Mouse (Mus musculus): ENCODE measurements around the gene Fbxw10. TPM values are rescaled to one million over a fixed set of nuclear protein-coding genes. Genes with fewer than 3 reads are reported as not detected.

Gene Fbxw10
- total and polyA plus RNA-seq, 3 experiments: 0.89 to 0.97 TPM; not detected in 1

DNA sequence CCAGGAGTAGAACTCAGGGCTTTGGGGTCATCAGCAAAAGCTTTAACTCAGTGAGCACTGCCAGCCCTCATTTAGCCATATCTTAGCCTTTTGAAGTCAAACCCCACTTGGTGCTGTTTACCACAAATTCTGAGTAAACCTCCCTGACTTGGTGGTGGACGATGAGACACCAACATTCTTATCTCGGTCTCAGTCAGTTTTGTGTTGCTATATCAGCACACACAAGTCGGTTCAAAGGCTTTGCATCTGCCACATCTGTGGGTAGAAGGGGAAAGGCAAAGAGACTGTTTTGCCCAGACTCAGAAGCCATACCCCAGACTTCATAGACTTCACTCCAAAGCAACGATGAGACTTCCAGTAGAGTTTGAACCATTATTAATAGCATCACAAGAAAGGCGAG lies 2.3 kb upstream of the Fbxw10 start:
- DNase-seq: no peak

DNA sequence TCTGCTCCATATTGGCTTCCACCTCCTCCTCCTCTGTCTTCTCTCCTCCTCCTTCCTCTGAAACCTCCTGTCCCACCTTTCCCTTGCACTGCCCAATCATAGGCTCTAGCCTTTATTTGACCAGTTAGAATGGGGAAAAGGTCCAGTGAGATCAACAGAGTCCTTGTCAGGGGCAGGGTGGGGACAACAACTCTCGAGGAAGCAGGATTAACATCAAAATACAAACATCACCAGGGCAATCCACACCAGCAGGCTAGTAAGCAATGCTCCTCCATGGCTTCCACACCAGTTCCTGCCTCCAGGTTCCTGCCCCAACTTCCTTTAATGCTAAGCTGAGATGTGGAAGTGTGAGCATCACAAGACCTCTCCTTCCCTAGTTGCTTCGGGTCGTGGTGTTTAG lies 1.1 kb upstream of the Fbxw10 start:
- no peak for DNase-seq

DNA sequence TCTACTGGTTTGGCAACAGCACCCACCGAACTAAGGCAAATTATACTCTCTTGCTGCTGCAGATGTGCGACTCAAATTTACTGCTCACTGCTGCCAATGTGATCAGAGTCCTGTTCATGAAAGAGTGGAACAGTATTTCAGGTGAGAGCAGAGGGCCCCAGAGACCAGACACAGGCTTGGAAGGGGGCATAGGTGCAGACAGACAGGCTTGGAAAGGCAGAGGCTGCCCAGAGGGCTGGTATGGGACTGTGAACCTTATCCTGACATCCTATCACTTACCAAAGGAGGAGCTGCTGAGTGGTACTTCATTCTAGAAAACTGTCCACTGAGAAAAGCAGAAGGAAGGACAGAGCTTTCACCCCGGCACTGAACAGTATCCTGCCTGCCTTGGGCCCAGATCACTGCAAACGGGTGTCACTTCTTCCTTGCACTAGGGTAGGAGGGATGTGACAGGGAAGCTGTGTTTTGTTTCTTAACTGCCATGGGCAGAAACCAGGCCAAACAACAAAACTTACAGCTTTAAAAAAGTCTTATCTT lies 854 bp downstream of the Fbxw10 start:
- no peak for DNase-seq

DNA sequence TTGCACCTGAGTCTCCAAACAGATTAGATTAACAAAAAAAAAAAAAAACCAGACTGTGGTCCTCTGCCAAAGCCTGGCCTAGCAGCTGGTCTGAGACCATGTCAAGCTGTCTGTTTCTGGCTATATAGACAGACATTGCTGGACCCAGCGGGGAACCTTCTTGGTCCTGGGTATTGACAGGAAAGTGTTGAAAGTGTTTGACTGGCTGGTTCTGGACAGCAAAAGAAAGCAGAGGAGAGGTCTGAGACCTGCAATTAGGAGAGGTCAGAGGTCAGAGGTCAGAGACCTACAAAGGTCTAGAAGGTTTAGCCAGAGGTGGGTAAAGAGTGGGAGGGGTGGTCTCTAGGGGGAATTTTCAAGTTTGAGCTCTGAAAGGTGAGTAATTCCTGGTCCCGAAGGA lies 1.4 kb downstream of the Fbxw10 start:
- DNase-seq: no peak

DNA sequence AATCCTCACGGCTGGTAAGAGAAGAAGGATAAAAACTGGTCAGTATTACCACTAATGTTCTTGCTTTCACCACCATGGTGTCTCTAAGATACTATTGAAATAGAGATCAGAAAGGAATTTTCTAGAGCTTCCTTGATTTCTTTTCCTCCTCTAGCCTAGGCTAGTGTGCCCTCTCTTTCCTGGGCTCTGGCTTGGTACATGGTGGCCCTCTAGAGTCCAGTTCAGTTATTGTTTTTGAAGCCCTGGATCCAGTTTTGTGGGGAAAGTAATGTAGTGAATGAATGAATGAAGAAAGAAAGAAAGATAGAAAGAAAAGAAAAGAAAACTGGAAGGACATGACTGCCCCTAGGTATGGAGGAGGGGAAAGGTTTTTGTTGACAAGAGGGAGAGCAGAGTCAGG lies 4.3 kb downstream of the Fbxw10 start:
- DNase-seq: peak; percentile 52

DNA sequence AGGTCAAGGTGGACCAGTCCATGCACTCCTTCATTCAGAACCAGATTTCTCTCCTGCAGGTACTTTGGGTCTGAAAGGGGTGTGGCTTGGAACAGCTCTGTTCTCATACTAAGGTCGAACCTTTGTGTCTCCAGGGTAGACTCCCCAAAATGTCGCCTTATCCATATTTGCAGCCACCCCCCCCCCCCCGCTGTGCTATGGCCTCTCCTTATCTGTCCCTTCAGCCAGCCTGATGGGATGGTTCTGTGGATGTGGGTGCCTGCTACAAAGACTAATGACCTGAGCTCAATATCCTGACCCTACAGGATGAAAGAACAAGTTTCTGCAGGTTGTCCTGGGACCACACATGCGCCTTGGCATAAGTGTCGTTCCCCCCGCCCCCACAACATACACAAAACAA lies 6.5 kb downstream of the Fbxw10 start:
- DNase-seq: no peak

DNA sequence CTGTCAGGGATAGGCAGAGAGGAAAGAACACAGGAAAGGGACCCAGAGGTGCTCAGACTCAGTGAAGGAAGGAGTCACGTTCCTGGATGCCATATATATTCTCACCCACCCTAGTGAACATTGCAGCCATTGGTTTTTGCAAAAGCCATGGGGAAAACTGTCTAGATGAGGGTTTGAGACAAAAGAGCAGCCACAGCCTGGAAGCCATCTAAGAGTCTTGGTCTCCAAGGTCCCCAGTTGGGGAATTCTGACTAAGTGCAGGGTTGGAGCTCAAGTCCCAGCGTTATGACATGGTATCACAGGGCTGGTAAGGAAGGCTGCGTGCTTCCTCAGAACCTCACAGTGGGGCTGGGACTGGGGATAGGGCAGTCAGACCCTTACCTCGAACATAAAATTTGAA lies 18.7 kb downstream of the Fbxw10 start:
- DNase-seq: peak; percentile 26

DNA sequence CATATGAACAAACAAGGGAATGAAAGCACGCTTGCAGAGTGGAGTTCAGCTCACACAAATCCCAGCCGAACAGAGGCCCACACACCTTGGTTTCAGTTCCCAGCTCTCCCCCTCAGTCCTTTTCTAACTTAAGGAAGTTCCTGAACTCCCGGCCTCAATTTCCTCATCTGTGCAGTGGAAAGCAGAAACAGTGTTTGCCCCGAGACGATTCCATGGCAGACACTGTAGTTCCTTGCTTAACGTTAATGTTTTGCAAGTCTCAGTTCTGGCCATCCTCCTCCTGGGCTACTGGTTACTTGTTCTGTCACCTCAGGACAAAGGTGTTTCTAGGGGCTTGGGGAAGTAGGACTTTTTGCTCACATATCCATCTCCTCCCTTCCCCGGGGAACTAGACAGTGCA lies 19.8 kb downstream of the Fbxw10 start:
- DNase-seq: no peak

DNA sequence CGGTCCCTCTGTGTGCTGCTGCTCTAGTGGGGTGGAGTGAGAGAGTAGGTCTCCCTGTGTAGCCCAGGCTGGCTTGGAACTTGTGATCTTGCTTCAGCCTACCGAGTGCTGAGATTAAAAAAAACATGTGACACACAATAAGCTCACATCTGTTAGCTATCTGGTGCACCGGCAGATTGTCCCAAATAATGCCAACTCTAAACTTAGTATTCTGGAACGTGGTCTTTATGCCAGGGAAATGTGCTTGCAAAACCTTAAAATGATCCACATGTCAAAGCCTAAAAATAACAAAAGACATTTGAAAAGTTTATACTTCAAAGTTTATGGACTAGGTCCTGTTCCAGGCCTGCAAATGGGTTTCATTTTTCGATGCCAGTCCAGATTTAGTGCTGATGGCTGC lies 22.3 kb downstream of the Fbxw10 start:
- DNase-seq: no peak

DNA sequence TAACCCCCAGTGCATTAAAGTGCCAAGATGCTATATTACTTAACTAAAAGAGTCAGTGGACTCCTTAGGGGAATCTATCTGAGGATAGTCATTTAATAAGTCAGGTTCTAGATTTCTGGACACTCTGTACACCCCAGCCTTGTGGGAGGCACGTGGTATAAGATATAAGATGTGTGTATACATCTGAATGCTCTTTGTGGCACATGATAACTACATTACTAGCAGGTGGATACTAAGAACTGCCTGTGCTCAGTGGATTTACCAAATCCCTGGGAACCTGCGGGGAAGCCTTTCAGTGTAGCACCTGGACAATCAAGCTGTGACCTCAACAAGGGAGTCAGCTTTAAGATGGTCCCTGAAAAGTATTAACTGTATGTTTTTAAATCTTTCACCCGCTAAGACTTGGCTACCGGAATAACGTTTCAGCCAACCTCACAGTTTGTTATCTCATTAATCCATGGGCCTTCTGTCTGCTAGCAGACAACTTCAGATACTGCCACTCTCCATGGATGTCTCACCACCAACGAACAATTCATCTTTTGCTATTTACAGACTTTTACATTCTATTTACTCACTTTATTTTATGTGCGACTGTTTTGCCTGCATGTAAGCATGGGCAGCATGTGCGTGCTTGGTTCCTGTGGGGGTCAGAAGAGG lies 23.0 kb downstream of the Fbxw10 start:
- DNase-seq: no peak

DNA sequence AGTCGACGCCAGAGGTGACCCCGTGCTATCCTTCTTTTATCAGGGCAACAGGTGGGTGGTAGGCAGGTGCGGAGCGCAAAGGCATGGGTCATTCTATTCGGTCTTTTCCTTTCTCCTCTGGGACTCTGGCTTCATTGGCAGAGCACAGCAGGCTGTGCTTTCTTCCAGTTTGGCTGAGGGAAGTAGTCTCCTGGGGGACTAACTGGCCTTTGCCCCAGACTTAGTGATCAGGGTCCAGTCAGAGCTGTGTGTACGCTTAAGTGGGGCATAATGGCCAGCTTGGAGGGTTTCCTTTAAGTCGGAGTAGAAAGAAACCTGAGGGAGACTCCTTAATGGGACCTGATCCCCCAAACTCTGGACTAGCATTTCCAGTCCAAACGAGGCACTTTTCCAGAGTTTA lies 26.6 kb downstream of the Fbxw10 start:
- DNase-seq: peak; percentile 28

DNA sequence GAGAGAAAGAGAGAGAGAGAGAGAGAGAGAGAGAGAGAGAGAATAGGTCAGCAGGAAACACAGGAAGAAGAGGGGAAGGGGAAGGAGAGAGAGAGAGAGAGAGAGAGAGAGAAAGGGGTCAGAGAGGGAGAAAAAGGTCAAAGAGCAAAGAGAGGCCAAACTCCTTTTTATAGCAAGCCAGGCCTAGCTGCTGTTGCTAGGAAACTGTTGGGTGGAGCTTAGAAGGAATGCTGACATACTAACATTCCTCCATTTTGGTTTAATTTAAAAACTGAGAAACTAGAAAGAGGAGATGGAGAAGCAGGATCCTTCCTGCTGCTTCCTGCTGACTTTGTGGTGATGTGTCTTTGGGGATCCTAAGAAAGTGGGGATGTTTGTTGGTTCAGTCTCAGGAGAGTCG lies 28.8 kb downstream of the Fbxw10 start:
- DNase-seq: no peak

DNA sequence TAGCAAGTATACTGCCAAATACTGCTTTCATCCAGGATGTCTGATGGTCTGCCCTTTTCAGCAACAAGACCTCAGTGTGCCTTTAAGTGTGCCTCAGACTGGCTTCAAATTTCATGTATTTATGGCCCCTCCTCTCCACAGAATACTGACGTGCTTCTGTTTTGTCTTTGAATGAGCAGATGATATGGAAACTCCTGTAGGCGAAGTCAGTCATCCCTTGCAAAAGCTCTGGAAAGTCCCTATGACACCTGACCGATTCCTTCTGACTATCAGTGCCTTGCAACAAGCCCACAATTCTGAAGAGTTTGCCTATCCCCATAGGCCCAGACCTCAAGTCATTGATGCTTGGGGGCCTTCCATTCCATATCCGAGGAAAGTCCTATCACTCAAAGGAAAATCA lies 29.6 kb downstream of the Fbxw10 start:
- no peak for DNase-seq

DNA sequence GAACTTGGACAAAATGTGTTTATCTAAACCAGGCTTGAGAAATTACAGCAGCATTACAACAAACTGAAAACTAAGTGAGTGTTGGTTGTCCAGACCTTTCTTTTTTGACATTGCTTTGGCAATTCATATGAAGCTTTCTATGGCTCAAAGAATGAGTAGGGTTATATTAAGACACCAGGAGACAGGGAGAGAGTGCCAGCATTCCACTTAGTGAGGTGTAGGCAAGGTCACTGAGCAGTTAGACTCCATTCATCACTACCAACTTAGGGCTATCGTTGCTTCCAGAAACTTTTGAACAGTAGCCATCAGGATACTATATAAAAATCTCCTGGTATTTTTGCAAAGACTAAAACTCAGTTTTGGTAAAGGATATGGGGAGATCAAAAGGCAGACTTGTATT lies 30.5 kb downstream of the Fbxw10 start:
- no peak for DNase-seq

DNA sequence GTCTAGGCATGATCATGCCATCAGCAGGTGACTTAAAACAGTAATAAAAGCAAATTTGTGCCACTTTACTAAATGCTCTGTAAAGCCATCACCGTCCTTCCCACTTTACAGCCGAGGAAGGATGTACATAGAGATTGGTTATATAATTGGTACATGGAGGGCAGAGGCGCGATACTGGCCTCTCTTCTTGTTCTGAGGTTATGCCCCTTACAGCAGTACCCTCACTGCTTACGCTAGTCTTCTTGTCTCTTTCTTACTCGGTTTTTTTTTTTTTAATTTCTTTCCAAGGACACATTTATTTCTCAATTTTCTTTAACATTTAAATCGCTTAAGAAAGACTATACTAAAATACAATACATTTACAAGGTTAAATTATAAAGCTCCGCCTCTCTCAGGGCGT lies 31.9 kb downstream of the Fbxw10 start:
- DNase-seq: no peak

DNA sequence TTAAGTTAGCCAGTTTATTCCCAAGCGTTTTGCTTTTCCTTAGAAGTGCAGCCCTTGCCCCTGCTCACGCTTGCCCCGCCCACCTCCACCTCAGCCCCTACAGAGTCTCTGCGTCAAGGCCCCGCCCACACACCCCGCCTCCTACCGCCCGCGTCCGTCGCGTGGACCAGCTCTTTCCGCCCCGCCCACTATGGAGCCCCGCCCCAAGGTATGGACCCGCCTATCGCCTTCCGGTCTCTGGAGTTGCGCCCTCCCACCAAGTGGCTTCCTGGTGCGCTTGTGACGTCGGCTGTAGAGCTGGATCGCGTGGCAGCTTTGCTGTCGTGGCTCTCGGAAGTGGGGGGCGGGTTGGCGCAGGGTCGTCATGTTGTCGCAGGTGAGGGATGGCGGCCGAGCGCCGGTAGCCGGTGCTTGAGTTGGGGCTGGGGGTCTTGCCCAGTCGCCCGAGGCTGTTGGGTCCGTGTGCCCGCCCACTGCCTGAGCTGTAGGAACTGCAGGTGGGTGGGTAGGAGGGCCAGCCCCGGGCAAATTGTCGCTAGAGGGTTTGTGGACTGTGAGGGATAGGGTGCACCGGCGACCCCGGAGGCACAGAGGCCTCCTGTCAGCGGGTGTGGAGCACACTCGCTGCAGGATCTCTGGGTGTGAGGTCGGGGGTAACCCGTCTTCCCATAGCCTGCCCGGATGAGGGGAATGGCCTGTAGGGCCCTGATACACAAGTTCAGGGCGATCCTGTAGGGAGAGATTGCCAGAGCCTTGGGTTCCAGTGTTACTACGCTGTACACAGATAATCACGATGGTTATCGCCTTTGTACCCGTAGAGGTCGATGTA lies 32.6 kb downstream of the Fbxw10 start, which contains the start of gene Tvp23b:
Gene Tvp23b (plus strand): TSS at position 236 of the 829 bp plus-strand sequence.
- DNase-seq: peak; percentile 99

DNA sequence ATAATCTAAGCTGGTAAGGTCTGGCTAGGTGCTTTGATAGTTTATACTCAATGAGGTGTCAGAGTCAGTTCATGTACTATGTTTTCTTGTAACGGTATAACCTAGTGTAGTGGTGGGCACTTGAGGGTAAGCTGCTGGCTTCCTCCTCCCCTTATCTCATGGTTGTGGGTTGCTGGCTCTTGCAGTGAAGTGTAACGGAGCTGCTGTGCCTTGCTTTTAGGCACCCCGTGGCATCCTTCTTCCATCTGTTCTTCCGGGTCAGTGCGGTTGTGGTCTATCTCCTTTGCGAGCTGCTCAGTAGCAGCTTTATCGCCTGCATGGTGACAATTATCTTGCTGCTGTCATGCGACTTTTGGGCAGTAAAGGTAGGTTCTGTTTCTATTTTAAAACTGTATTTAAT lies 36.5 kb downstream of the Fbxw10 start:
- DNase-seq: no peak

DNA sequence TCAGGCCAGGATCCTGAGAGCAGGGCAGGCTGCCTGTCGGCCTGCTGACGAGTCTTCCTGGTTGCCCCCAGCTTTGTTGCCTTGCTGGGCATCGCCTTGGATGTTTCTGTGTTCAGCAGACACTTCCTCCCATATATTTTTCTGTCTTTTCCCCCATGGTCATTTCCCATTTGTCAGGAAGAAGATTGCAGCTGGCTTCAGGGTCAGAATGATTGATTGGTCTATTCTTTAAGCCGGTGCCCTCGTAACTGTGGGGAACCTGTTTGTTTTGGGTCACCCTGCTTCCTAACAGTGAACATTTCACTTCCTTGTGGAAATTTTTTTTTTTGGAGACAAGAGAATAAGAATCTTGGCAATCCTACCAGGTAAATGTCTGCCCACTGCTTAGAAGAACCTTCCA lies 38.5 kb downstream of the Fbxw10 start:
- peak; percentile 9 for DNase-seq

DNA sequence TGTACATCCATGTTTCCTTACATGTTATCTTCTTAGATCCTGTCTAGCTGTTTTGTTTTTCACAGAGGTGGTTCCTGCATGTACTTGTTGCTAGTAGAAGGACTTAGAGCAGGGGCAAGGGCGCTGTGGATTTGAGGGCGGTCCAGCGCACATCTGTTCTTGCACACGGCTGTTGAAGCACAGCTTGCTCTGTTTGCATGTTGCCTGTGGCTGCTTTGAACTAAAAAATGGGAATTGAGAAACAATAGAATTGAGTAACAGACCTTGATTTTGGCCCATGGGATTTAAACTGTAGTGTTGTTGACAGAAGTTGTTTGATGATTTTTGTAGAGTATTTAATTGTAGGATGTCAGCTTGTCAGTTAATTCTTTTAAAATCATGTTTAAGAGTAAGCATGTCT lies 43.9 kb downstream of the Fbxw10 start:
- DNase-seq: no peak

DNA sequence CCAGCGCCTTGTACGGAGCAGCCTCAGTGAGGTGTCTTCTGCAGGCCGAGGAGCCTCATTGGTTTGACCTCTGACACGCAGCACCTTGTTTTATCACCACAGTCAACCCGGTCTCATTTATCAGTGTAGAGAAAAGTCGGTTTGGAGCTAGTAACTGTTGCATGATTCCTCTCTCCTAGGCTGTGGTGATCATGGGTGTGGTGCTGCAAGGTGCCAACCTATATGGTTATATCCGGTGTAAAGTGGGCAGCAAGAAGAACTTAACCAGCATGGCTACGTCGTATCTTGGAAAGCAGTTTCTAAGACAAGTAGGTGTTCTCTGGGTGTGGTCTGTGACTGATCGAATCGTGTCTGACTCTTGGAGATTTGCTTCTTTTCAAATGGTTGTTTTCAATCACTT lies 44.9 kb downstream of the Fbxw10 start:
- no peak for DNase-seq

DNA sequence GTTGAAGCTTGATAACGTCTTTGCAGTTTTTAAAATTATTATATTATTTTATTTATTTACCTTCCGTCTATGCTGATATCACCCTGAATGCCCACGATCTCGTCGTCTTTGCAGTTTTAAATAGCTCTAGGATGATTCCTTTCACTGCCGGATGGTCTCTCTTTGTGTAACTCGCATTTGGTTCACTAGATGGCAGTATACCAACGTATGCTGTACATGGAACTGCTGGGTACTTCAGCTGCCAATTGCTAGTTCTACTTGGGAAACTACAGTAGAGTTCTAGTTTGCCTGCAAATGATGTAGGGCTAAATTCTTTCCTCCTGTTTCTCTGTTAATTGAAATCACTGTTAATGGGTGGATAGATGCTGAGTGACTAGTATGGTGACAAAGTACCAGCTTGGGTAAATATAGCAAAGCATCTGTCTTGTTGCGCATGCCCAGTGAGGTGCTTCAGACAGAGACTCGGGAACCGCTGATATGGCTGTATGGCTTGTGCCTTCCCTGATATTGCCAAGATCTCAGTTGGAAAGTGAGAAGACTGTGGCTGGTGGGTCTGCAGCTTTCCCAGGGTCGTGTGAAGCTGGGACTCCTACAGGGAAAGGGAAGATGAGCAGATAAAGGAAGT lies 54.9 kb downstream of the Fbxw10 start:
- DNase-seq: peak; percentile 58

DNA sequence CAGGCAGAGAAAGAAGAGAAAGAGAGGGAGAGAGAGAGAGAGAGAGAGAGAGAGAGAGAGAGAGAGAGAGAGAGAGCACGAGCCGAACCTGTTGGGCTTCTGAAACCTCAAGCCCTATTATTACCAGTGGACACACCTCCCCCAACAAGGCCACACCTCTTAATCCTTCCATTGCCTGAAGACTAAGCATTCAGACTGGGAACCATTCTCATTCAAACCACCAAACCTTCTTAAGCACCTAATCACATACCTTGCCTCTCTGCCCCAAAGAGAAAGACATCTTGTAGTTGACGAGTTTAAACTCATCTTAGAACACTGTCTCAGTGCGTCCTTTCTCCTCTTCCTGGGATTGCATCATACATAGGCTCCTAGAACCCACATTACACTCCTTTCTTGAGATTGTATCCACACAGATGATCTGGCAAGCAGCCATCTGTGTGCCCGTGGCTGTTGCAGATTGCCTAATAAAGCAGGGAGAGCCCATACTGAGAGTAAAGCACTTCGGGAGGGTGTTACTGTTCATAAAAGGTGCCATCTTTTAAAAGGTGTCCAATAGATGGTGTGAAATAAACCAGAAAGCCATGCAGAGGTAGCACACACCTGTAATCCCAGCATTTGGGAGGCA lies 57.1 kb downstream of the Fbxw10 start:
- DNase-seq: no peak
